Comparison of ENCODE assay signal across 8 mouse cellular contexts in genomic region chr2:30676450-30676832, GRCm38 (mm10).
DNase-seq lines count a peak whose midpoint lies in the region; ATAC-seq and TF ChIP-seq lines count a peak whose summit lies in the region.

No protein-coding gene starts in this region.

- peak overlapping the region; percentile 66 for H3K4me2 ChIP-seq in limb, embryonic 14.5 days (replicated peaks; ENCODE audit: low read depth, low read length, severe bottlenecking)
- peak overlapping the region; percentile 72 for H3K4me2 ChIP-seq in stomach, embryonic 15.5 days

- no peak for TF ChIP-seq POLR2A in cerebellum, adult 2 months (IDR thresholded peaks at IDR 0.05; ENCODE audit: borderline replicate concordance, insufficient read depth, low read length)
- TF ChIP-seq POLR2A in limb, embryonic 14.5 days (IDR thresholded peaks at IDR 0.05; ENCODE audit: borderline replicate concordance, extremely low read depth, insufficient read depth, insufficient read length), result no peak

- no peak for TF ChIP-seq CTCF in cerebellum, adult 2 months (IDR thresholded peaks at IDR 0.05; ENCODE audit: borderline replicate concordance, insufficient read depth, low read depth, low read length)

- peaks cover 11% of the 10 kb centered on the region for H3K36me3 ChIP-seq in megakaryocyte, embryonic 14.5 days (replicated peaks; ENCODE audit: low read length)
- H3K36me3 ChIP-seq in limb, embryonic 14.5 days (ENCODE audit: control insufficient read depth, insufficient read depth, low read length), result no peaks in the 10 kb centered on the region
- no peaks in the 10 kb centered on the region for H3K36me3 ChIP-seq in stomach, embryonic 15.5 days

- H3K9me3 ChIP-seq in megakaryocyte, embryonic 14.5 days, result peaks cover 32% of the 10 kb centered on the region
- H3K9me3 ChIP-seq in limb, embryonic 14.5 days (ENCODE audit: control insufficient read depth, low read length), result peaks cover 9% of the 10 kb centered on the region; the same call in 1 of the 2 replicates
- H3K9me3 ChIP-seq in stomach, embryonic 15.5 days, result no peaks in the 10 kb centered on the region

- H3K4me3 ChIP-seq in cerebellum, adult 2 months (replicated peaks; ENCODE audit: insufficient read depth, low read depth, low read length), result peak overlapping the region; percentile 46
- peak overlapping the region; percentile 88 for H3K4me3 ChIP-seq in megakaryocyte, embryonic 14.5 days (replicated peaks)
- peak overlapping the region; percentile 35 for H3K4me3 ChIP-seq in limb, embryonic 14.5 days (replicated peaks; ENCODE audit: low read length)
- H3K4me3 ChIP-seq in stomach, embryonic 15.5 days (replicated peaks), result peak overlapping the region; percentile 30

- no peak overlapping the region for H3K9ac ChIP-seq in limb, embryonic 14.5 days (ENCODE audit: low read depth, low read length, severe bottlenecking)
- 0 out of 2 replicates have a peak overlapping the region, but pooled peaks have one; percentile 4 for H3K9ac ChIP-seq in stomach, embryonic 15.5 days

- H3K27me3 ChIP-seq in cerebellum, adult 2 months (ENCODE audit: control insufficient read depth, insufficient read depth, low read length), result no peaks in the 10 kb centered on the region
- peaks cover 73% of the 10 kb centered on the region for H3K27me3 ChIP-seq in megakaryocyte, embryonic 14.5 days (replicated peaks)
- H3K27me3 ChIP-seq in limb, embryonic 14.5 days (ENCODE audit: control insufficient read depth, insufficient read depth, low read length), result no peaks in the 10 kb centered on the region
- no peaks in the 10 kb centered on the region for H3K27me3 ChIP-seq in stomach, embryonic 15.5 days (replicated peaks)

- 23% methylated on average over 7 of the region's 7 CpGs for WGBS in cerebellum, adult 2 months
- 11% methylated on average over 6 of the region's 7 CpGs for WGBS in limb, embryonic 14.5 days
- WGBS in stomach, embryonic 15.5 days, result 13% methylated on average over 7 of the region's 7 CpGs

- peak overlapping the region; percentile 1; the same call in 1 of the 2 replicates for H3K27ac ChIP-seq in cerebellum, adult 2 months (ENCODE audit: insufficient read depth, low read length)
- 0 out of 2 replicates have a peak overlapping the region, but pooled peaks have one; percentile 55 for H3K27ac ChIP-seq in limb, embryonic 14.5 days (replicated peaks; ENCODE audit: low read depth, low read length)
- peak overlapping the region; percentile 95 for H3K27ac ChIP-seq in stomach, embryonic 15.5 days

- peaks cover 15% of the 10 kb centered on the region for H3K4me1 ChIP-seq in cerebellum, adult 2 months (ENCODE audit: control insufficient read depth, insufficient read depth, low read length)
- H3K4me1 ChIP-seq in megakaryocyte, embryonic 14.5 days, result peaks cover 51% of the 10 kb centered on the region
- peaks cover 12% of the 10 kb centered on the region for H3K4me1 ChIP-seq in limb, embryonic 14.5 days (ENCODE audit: control insufficient read depth, insufficient read depth, low read length)
- peaks cover 26% of the 10 kb centered on the region for H3K4me1 ChIP-seq in stomach, embryonic 15.5 days

- no peak for DNase-seq in cerebellum, adult 2 months
- no peak for DNase-seq in cerebellum, postnatal 10 days
- no peak for DNase-seq in limb, embryonic 14.5 days (ENCODE audit: low spot score)
- no peak for DNase-seq in layer of hippocampus, postnatal 25 days (ENCODE audit: extremely low spot score in 1 of 2, low spot score in 1 of 2)
- no peak for DNase-seq in kidney, adult 18-20 months

- no peak for ATAC-seq in megakaryocyte, adult 5-6 weeks (ENCODE audit: poor library complexity, severe bottlenecking)
- no peak for ATAC-seq in limb, embryonic 14.5 days (ENCODE audit: low FRiP score, low read depth)
- peak; percentile 4; the same call in 1 of the 2 replicates for ATAC-seq in stomach, embryonic 15.5 days (ENCODE audit: insufficient read depth, low FRiP score, low read depth)

Comparison
In these comparisons a context has a peak if more than half of its experiments do, and no peak if none do; other contexts are left out.
1. H3K27ac ChIP-seq: peak in every context shown above with its lines; median percentile 95 in stomach, embryonic 15.5 days; 55 in limb, embryonic 14.5 days; 1 in cerebellum, adult 2 months.
2. H3K4me3 ChIP-seq: peak in every context shown above with its lines; median percentile 88 in megakaryocyte, embryonic 14.5 days; 46 in cerebellum, adult 2 months; 35 in limb, embryonic 14.5 days; 30 in stomach, embryonic 15.5 days.